Mouse (Mus musculus) adrenal gland (tissue): ENCODE measurements around the gene Pakap.

Source experiments
- intact Hi-C: fragments of 180-260 bp; cut with DNase I; formaldehyde crosslinking; loops from one replicate; pipeline ENCODE4 v1.15.1; 2025

Pakap gene

DNA sequence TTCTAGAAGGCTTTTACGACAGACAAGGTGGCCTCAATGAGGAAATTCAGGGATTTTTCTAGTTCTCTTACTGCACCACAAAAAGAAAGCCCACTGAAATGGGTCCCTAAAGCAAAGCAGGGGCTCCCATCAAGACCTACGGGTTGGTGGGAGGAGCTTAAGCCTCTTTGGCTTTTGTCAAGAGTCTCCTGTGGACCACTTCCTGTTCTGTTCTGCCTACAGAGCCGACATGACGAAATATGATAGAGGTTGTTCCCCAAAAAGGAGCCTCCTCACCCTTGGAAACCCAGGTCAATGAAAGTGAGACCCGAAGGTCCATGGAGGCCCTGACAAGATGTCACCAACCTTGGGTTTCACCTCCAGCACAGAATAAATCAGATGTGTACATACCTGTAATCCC is 334.6 kb downstream of the Pakap start:
- intact Hi-C loops = loop anchor here (5.0 to 10.0 kb wide), 4 partner anchors 175 to 458 kb away; no protein-coding TSS in a partner anchor

DNA sequence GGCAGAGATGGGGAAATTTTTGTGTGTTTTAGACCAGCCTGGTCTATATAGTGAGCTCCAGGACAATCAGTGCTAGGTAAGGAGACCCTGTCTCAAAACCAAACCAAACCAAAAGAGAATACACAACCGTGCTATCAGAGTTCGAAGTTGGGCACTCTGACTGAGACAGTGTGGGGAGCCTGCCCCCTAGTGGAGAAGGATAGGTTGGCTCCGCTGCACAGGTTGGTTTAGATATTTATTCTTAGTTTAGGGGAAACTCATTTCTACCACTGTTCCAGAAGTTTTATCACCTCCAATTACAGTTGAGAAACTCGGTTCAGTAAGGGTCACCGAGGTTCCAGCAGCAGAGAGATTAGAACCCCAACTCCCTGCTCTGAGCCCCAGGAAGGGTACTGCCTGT is 336.2 kb downstream of the Pakap start:
- intact Hi-C loops = loop anchor here (5.0 to 10.0 kb wide), 4 partner anchors 173 to 459 kb away; no protein-coding TSS in a partner anchor

DNA sequence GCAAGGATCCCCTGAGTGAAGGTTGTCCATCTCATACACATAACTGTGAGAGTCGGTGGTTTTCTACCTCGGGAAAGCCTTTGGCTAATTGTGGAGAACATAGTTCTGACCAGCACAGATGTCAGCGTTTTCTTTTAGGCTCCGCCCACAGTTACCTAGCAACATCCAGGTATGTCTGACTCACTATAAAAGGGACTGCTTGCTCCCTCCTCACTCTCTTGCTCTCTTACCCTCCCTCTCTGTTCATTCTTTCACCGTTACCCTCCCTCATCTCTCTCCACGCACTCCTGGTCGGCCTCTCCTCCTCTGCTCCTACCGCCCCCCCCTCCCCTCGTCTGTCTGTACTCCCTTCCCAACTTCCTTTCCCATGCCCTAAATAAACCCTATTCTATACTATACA is 336.7 kb downstream of the Pakap start:
- intact Hi-C loops = loop anchor here (5.0 to 10.0 kb wide), 4 partner anchors 173 to 460 kb away; no protein-coding TSS in a partner anchor

DNA sequence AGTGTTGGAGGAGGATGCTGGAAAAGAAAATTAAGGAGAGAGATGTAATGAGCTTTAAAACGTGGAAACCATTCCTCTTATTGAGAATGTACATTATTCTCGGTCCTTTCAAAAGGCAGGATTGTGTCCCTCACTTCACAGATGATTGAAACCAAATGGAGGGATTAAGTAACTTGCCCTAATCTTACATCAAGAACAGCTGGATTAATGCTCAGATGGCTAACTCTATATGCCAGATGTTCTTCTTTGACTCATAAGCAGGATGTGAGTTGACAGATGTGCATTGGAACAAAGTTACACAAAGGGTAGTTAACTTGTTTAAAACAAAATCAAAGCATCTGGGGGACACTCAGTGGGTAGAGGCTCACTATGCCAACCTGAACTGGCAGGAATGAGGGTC is 338.7 kb downstream of the Pakap start:
- intact Hi-C loops = loop anchor here (10.0 kb wide), 2 partner anchors 338 to 462 kb away; no protein-coding TSS in a partner anchor

DNA sequence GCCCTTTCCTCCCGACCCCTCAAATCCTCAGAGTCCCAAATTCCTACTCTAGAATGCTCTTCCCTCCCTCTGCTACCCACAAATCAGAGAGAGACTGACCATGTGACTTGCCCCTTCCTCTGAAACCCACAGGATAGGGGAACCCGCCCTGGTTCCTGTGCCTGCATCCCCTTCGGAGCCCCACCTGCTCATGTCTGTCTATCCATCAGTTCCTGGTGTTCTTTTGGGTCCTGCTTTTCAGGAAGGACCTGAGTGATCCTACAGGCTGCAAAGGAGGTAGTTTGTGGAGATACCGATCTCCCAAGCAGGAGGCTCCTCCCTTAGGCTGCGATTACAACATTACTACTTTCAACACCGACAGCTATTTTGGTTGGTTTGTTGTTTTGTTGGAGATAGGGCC is 340.9 kb downstream of the Pakap start:
- intact Hi-C loops = loop anchor here (10.0 kb wide), 2 partner anchors 336 to 464 kb away; no protein-coding TSS in a partner anchor

DNA sequence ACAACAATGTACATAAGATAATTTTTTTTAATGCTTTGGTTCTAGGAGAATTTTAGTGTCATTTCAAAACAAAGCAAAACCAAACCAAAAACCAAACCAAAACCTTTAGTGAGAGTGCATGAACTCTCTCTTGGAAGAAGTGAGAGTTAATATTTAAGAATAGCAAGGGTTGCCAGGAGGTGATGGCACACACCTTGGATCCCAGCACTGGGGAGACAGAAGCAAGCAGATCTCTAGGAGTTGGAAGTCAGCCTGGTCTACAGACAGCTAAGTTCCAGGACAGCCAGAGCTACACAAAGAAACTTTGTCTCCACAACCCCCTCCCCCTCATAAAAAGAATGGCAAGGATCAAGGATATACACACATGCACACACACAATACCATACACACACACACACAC is 345.0 kb downstream of the Pakap start:
- intact Hi-C loops = no loop called here

DNA sequence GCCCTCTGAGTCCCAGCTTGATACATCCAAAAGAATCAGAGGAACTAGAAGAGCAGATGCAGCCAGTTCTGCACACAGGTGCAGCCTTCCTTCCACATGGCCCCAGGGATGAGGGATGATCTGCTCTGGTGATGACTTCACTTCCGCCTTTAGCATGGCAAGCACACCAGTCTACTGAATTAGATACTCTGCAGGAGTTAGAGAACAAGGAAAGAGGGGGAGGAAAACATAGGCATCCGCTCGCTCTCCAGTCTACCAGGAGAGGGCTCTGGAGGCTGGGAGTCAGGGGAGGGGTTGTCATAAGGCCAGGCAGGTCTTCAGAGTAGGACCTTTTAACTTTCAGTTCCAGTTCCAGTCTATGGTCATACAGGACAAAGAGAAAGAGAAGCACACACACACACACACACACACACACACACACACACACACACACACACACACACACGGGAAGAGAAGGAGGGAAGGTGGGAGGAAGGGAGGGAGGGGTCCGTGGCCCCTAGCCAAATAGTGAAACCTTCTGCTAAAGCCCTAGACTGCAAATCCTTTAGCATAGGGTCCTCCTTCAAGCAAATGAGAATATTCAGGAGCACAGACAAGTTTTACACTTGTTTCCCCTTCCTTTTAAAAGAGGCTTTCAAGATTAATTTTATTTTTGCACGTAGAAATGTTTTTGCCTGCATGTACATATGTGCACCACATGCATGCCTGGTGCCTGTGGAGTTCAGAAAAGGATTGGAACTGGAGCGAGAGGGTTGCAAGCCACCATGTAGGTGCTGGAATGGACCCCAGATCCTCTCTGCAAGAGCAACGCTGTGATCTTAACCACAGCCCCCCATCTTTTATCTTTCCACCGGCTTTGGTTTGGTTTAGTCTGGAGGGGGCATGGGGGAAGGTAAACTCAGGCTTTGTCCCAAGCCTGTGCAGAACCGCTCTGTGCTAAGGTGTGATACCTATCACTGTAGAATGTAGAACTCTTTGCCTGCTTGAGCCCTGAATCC is 346.5 kb downstream of the Pakap start:
- intact Hi-C loops = no loop called here

DNA sequence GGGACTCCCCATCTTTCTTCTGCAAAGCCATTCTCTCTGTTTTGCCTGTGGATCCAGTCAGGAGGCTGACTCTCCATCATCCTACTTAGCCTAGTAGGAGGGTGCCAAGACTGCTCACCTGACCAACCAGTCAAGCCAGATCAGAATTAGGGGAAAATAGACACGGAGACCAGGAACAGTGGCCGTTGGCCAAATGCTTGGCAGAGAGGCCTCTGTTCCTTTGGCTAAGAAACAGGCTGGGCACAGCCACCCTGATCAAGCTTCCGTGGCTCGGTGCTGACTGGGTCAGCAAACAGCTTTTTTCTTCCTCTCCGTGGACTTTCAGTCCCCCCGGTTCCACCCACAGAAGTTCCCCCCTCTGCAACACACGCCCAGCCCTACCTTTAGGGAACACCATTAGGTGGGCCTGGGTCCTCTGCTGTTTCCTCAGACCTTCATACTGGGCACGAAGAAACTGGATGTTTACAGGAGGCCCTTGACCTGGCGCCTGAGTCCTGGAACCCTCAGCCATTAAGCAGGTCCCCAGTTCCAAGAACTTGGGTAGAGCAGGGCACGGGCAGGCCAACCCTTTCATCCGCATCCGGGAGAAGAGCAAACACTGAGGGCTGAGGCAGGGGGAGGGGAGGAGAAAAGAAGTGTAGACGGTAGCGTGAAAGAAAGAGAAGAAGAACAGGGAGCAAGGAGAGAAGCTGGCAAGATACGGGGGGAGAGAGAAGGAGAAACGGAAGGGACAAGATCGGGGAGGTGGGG is 347.4 kb downstream of the Pakap start:
- intact Hi-C loops = no loop called here

DNA sequence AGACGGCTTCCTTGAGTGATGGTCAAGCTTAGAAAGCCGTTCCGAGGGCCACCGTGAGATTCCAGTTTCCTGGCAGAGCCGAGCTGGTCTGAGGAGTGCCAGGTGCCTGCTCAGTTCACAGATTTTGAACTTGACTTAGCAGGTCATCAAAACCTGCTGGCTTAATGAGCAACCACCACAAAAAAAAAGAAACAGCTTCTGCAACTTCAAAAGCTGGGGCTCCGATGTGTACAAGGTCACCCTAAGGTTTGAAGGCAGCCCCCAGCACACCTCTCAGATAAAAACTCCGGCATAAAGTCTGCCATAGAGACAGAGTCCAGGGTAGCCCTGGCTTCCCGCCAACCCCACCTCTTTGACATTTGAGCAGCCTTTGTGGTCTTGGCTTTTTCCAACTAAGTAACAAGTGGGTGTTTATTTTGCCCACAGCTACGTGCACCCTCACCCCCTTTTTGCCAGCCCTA is 348.3 kb downstream of the Pakap start, which contains the start of gene D630039A03Rik:
Gene D630039A03Rik (minus strand): TSS at position 97 of the 461 bp plus-strand sequence.
- intact Hi-C loops = no loop called here

DNA sequence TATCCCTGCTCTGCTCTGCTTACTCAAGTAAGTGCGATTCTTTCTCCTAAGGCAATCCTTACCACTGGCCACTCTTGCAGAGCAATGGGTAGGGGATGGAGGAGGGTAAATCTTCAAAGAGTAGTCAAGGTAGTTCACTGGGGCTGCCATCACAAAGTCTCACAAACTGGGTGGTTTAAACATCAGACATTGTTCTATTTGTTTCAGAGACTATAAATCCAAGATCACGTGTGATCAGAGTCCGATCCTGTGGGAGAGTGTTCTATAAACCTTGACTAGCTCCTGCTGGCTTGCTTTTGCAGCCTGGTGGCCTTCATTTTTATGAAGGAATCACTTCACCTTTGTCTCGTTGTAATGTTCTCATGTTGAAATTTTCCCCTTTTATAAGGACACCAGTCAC is 348.7 kb downstream of the Pakap start:
- intact Hi-C loops = no loop called here

DNA sequence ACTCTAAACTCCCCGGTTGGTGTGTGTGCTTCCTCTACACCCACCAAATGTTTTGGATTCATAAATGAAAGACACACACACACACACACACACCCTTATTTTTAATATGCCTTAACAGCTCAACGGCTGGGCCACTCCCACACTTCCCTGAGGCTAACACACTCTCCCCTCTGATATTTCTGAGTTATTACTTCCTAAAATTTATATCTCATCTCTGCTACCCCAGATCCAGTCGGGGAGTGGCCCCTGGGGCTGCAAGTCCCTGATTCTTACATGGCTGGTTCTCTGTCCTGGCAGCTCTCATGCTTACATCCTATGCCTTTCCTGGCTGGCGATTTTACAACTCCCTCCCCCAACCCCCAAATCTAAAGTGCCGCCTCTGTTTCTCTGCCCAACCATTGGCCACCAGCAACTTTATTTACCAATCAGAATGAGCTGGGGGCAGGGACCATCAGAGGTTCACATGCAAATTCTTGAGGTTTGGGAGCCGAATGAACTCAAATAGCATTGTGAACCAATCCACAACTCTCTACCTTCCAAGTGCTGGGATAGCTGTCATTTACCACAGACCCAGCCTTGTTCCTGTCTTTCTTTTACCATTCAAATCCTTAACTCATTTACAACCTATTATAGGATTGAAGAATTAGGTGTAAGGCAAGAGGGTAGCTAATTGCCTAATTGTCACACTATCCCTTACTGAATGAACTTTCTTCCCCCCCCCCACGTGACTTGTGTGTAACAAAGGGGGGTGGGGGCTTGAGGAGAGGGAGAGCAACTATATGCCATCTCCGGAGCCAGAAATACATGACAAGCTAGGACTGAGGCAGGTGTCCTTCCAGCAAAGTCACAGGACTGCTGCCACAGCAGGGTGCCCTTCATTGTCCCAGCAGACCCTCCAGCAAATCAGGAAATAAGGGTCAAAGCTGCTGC is 351.8 kb downstream of the Pakap start:
- intact Hi-C loops = loop anchor here (10.0 kb wide), 1 partner anchor 545 kb away; no protein-coding TSS in a partner anchor

DNA sequence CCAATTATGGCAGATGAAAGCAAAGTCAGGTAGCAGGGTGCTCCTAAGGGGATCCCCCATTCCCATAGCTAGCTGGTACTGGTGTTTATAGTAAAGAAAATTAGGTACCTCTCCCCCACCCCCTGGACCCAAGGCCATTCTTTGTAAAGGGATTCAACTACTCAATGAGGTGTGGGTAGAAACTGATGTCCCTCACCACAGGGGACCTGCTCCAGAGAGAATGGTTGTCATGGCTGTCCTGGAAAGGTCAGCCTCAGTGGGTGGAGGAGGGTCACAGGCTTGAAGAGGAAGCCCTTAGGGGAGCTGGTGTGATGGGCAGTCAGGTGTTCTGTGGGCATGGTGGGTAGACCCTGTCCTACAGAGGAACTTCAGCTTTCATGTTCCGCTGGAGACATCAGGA is 352.5 kb downstream of the Pakap start:
- intact Hi-C loops = loop anchor here (10.0 kb wide), 1 partner anchor 546 kb away; no protein-coding TSS in a partner anchor

DNA sequence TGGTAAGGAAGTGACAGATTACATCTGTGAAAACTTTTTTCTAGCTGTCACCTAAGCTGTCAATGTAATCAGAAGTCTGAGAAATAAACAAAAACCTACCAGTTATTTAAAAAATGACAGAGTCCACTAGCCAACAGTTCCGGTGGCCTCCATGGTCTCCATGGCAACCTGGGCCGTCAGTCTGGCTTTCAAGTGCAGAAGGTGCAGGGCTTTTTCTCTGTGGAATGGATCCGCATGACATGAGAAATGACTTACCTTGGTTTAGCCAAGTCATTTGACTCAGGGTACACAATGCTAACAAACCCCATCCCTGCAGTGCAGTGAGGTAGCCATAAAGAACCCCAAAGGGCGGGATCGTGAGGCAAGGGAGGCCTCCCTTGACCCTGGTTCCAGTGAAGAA is 354.2 kb downstream of the Pakap start:
- intact Hi-C loops = loop anchor here (10.0 kb wide), 1 partner anchor 547 kb away; no protein-coding TSS in a partner anchor

DNA sequence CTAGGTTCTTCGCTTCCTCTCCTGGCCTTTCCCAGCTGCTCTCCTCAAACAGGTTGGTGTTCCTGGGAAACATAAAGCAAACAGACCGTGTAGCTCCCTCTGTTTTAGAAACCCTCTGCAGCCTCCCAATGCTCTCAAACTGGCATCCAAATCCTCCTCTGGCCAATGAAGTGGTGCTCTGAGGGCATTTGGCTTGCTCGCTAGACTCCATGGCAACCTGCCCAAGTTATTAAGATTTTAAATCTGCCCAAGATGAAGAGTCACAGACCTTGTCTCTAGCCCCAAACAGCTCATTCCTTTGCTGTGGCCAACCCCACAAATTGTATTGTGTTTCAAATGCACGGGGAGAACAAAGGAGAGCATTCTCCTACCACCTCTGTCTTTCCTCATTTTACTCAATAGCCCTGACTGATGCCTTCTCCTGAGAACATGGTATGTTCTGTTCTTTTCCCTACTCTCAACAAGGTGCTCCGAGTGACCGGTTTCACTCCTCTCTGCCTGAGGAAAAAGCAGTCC is 356.6 kb downstream of the Pakap start:
- intact Hi-C loops = loop anchor here (10.0 kb wide), 1 partner anchor 550 kb away; no protein-coding TSS in a partner anchor

DNA sequence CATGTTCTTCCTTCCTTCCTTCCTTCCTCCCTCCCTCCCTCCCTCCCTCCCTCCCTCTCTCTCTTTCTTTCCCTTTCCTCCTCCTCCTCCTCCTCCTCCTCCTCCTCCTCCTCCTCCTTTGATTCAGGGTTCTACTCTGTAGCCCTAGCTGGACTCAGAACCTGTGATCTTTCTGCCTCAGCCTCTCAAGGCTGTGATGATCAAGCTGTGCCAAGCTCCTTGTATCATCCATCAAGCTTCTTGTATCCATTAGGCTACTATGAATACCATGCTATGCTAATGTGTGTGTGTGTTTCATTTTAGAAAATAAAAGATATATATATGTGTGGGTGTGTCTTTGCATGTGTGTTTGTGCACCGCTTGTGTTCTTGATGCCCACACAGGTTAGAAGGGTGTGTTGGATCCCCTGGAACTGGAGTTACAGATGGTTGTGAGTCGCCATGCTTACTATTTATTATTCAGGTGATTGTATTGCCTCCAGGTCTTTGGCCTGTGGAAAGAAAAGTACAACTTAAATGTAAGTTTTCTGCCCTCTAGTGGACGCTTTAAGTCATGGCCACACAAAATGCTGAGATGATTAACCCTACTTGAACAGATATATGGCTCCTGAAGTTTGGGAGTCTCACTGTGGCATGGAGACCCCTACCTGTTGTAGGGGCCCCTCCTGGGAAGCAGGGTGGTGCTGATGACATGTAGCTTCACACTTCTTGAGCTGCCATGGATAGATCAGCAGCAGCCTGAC is 359.7 kb downstream of the Pakap start:
- intact Hi-C loops = loop anchor here (10.0 kb wide), 1 partner anchor 553 kb away; no protein-coding TSS in a partner anchor

DNA sequence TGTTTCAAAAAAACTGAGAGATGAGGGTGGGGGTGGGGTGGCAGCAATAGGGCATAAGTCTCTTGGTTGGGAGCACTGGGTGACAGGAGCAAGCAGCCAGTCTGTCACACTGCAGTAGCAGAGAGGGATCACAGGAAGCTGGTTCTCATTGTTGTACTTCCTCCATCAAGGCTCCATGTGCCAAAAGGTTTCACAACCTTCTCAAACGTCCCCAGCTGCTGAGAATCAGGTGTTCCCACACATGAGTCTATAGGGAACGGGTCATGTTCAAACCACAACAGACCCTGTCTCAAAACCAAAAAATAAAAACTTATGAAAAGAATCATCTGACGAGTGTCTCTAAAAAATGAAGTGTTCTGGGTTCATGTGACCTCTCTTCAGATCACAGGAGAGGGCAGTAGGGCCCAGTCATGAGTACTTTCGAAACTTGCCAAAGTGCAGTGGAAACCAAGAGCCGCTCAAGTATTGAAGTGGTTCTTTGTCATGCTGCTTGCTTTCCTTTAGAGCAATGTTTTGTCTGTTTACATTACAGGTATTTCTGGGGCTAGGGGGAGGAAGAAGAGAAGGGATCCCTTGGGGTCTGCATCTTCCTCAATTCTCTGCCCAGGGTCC is 362.7 kb downstream of the Pakap start:
- intact Hi-C loops = loop anchor here (10.0 kb wide), 1 partner anchor 144 kb away; no protein-coding TSS in a partner anchor

DNA sequence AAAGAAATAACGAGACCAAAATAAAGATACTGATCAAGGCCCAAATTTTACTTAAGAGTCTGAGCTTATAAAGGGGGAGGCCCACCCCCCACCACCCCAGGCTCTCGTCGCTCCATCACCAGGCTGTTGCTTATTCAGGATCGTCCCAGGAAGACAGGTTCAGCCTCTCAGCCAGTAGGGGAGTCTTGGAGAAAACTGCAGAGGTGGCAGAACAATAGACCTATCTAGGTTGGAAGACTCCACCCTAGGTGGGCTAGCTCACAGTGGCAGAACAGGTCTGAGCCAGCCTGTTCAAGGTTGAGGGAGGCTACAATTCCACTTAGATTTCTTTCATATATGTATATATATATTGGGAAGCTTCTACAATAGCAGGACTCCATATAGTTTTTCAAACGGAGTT is 366.2 kb downstream of the Pakap start:
- intact Hi-C loops = loop anchor here (10.0 kb wide), 1 partner anchor 141 kb away; no protein-coding TSS in a partner anchor

DNA sequence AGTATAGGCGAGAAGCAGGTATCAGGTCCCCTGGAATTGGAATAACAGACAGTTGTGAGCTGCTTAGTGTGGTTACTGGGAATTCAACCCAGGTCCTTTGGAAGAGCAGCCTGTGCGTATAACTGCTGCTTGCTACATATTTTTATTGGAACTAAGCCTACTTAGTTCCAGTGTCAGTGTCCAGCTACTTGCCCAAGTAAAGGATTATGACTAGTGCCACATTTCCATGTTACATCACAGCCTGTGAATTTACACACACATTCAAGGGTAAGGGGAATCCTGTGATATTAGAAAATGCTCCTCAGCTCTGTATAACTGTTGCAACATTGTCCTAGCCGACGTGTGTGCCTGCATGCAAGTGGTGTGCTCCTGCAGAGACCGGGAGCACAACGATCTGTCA is 369.3 kb downstream of the Pakap start:
- intact Hi-C loops = loop anchor here (10.0 kb wide), 1 partner anchor 138 kb away; no protein-coding TSS in a partner anchor

DNA sequence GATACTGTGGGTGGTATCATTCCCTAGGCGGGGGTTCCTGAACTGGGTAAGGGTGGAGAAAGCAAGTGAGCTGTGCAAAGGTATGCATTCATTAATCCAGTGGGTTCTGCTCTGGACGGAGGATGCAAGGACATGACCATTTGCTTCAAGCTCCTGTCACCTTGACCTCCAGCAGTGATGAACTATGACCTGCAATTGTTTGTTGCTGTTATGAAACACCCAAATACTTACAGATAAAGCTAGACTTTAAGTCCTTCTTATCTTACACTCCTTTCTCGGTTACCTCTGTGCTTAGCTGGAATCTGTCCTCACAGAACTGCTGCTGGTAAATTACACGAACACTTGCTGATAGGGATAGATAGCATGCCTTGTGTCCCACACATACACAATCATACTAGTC is 372.7 kb downstream of the Pakap start:
- intact Hi-C loops = no loop called here
